Mouse (Mus musculus): ENCODE results near the gene Neb. TPM values are rescaled to one million over a fixed set of nuclear protein-coding genes. Genes with fewer than 3 reads are reported as not detected.

Neb gene
- polyA plus RNA-seq, 1 experiment from 2014 or later, result 7.8 TPM

- ATAC-seq (replicated peaks; ENCODE audit: extremely low read depth, insufficient read depth, low FRiP score), result no peak
- H3K4me2 ChIP-seq (ENCODE audit: low read depth, low read length), result no peak overlapping the region
- H3K27ac ChIP-seq (ENCODE audit: low read length), result no peak overlapping the region
- no peak overlapping the region for H3K4me3 ChIP-seq (ENCODE audit: low read length)
- H3K4me1 ChIP-seq (ENCODE audit: control insufficient read depth, insufficient read depth, low read length), result 0 out of 2 replicates have a peak, but pooled peaks cover 3% of the 10 kb centered on the region
- H3K27me3 ChIP-seq (ENCODE audit: control insufficient read depth, insufficient read depth, low read length), result no peaks in the 10 kb centered on the region
- H3K36me3 ChIP-seq (ENCODE audit: control insufficient read depth, insufficient read depth), result no peaks in the 10 kb centered on the region
- H3K9ac ChIP-seq (ENCODE audit: low read length), result no peak overlapping the region
- no peaks in the 10 kb centered on the region for H3K9me3 ChIP-seq (replicated peaks; ENCODE audit: control insufficient read depth, low read length)
- 36% methylated on average over 1 of the region's 1 CpGs for WGBS
Observed at GRCm38 (mm10) chr2:52252037-52252436, 126.2 kb downstream of the Neb start.

DNA sequence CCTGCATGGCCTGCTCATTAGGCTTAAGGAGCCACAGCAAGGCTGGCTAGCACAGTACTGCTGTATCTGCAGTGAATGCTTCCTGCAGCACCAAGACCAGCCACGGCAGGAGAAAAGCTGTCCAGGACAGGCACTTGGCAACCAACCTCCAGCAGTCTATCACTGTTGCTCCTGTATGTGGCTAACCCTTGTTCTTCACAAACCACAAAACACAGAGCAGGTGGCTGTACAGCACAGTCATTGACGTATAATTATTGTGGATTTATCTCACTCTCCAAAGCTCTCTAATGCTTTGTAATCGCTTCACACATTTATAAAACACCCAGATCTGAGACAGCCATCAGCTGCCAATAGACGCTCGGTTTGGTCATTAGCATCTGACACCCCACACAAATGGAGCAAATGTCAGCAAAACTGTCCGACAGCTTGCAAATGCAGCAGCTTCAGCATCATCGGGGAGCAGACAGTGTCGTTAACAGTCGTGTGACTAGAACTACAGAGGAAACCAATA, 129.9 kb downstream of the Neb start:
- Histone ChIP-seq H3K27ac (ENCODE audit: low read length) (no peak overlapping the region), H3K4me1 (ENCODE audit: control insufficient read depth, insufficient read depth, low read length) (0 out of 2 replicates have a peak, but pooled peaks cover under 1% of the 10 kb centered on the region), H3K9ac (ENCODE audit: low read length) (no peak overlapping the region), H3K36me3 (ENCODE audit: control insufficient read depth, insufficient read depth) (no peaks in the 10 kb centered on the region), H3K4me3 (ENCODE audit: low read length) (no peak overlapping the region), H3K27me3 (ENCODE audit: control insufficient read depth, insufficient read depth, low read length) (no peaks in the 10 kb centered on the region), H3K4me2 (ENCODE audit: low read depth, low read length) (no peak overlapping the region), H3K9me3 (replicated peaks; ENCODE audit: control insufficient read depth, low read length) (no peaks in the 10 kb centered on the region)
- WGBS, result 75% methylated on average over 9 of the region's 9 CpGs
- peak; percentile 41; the same call in 1 of the 2 replicates for ATAC-seq (replicated peaks; ENCODE audit: extremely low read depth, insufficient read depth, low FRiP score)

DNA sequence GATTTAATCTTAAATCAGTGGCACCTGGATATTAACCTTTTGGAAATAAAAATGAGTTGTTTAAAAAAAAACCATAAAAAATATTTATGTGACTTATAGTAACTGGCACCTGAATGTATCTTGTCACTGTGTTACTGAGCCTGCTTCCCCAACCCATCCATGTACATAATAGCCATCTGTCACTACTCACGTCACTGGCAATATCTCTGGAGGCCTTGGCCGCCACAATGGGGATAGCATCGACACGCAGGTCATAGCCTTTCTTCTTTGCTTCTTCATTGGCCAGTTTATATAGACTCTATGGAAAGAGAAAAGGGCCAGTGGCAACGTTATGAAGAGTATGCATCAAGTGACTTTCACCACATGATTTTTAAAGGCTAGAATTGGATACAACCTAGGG, 133.2 kb downstream of the Neb start:
- Histone ChIP-seq H3K27me3 (ENCODE audit: control insufficient read depth, insufficient read depth, low read length) (no peaks in the 10 kb centered on the region), H3K4me3 (ENCODE audit: low read length) (no peak overlapping the region), H3K36me3 (ENCODE audit: control insufficient read depth, insufficient read depth) (no peaks in the 10 kb centered on the region), H3K27ac (ENCODE audit: low read length) (no peak overlapping the region), H3K9me3 (replicated peaks; ENCODE audit: control insufficient read depth, low read length) (no peaks in the 10 kb centered on the region), H3K4me2 (ENCODE audit: low read depth, low read length) (no peak overlapping the region), H3K9ac (ENCODE audit: low read length) (no peak overlapping the region), H3K4me1 (ENCODE audit: control insufficient read depth, insufficient read depth, low read length) (no peaks in the 10 kb centered on the region)
- 73% methylated on average over 5 of the region's 5 CpGs for WGBS
- ATAC-seq (replicated peaks; ENCODE audit: extremely low read depth, insufficient read depth, low FRiP score), result no peak

DNA sequence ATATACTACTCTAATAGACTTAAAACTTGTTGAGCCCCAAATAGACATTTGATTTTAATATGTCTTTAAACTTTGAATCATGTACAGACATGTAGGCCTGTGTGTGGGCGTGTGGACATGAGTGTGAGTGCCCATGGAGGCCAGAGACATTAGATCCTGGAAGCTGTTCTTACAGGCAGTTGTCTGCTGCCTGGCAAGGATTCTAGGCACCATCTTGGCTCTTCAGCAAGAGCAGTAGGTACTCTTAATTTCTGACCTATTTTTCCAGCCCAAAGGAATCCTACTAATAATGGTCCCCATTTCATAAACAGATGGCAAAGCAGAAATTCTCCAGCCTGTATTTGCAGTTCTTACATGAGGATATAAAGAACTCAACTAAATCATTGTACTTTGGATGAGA, 135.6 kb downstream of the Neb start:
- no peaks in the 10 kb centered on the region for H3K27me3 ChIP-seq (ENCODE audit: control insufficient read depth, insufficient read depth, low read length)
- no peaks in the 10 kb centered on the region for H3K4me1 ChIP-seq (ENCODE audit: control insufficient read depth, insufficient read depth, low read length)
- no peak overlapping the region for H3K27ac ChIP-seq (ENCODE audit: low read length)
- H3K4me2 ChIP-seq (ENCODE audit: low read depth, low read length), result no peak overlapping the region
- no peak overlapping the region for H3K4me3 ChIP-seq (ENCODE audit: low read length)
- no peaks in the 10 kb centered on the region for H3K9me3 ChIP-seq (replicated peaks; ENCODE audit: control insufficient read depth, low read length)
- WGBS, result 83% methylated on average over 1 of the region's 1 CpGs
- H3K36me3 ChIP-seq (ENCODE audit: control insufficient read depth, insufficient read depth), result no peaks in the 10 kb centered on the region
- H3K9ac ChIP-seq (ENCODE audit: low read length), result no peak overlapping the region
- no peak for ATAC-seq (replicated peaks; ENCODE audit: extremely low read depth, insufficient read depth, low FRiP score)

GRCm38 (mm10) chr2:52237892-52238291, 140.4 kb downstream of the Neb start:
- H3K36me3 ChIP-seq (ENCODE audit: control insufficient read depth, insufficient read depth), result no peaks in the 10 kb centered on the region
- H3K9me3 ChIP-seq (replicated peaks; ENCODE audit: control insufficient read depth, low read length), result no peaks in the 10 kb centered on the region
- no peak for ATAC-seq (replicated peaks; ENCODE audit: extremely low read depth, insufficient read depth, low FRiP score)
- H3K4me2 ChIP-seq (ENCODE audit: low read depth, low read length), result no peak overlapping the region
- no peak overlapping the region for H3K27ac ChIP-seq (ENCODE audit: low read length)
- H3K27me3 ChIP-seq (ENCODE audit: control insufficient read depth, insufficient read depth, low read length), result no peaks in the 10 kb centered on the region
- no peak overlapping the region for H3K4me3 ChIP-seq (ENCODE audit: low read length)
- WGBS, result 52% methylated on average over 5 of the region's 5 CpGs
- H3K4me1 ChIP-seq (ENCODE audit: control insufficient read depth, insufficient read depth, low read length), result no peaks in the 10 kb centered on the region
- no peak overlapping the region for H3K9ac ChIP-seq (ENCODE audit: low read length)

DNA sequence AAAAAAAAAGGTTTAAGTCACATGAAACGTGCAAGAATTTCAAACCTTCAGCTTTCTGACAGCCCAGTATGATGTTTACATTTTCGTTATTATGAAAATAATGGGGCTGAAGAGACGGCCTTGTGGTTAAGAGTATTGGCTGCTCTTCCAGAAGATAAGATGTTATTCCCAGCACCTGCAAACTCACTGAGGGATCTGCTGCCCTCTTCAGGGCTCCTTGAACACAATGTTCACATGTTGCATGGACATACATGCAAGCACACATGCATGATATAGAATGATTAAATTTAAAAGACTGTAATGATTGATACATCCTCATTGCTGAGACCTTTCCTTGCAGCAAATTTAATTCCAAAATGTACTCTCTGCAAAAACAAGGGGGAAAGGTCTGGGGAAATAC, 150.7 kb downstream of the Neb start:
- 42% methylated on average over 3 of the region's 3 CpGs for WGBS
- H3K27me3 ChIP-seq (ENCODE audit: control insufficient read depth, insufficient read depth, low read length), result no peaks in the 10 kb centered on the region
- no peak for ATAC-seq (replicated peaks; ENCODE audit: extremely low read depth, insufficient read depth, low FRiP score)

DNA sequence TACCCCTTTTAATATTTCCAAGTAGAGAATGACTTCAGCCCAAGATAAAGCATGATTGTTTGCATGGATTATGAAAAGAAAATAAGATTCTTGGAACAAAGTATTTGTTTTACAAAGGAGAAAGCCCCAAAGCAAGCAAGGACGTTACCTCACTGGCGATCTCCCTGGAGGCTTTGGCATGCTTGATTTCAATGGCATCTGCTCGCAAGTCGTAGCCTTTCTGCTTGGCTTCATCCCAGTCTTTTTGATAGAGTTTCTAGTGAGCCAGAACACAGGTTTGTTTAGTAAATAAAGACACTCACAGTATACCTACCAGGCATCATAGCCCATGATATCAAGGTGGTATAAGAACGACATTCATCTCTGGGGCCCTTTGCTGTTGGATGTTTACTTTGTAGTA, 153.9 kb downstream of the Neb start:
- Histone ChIP-seq H3K9me3 (replicated peaks; ENCODE audit: control insufficient read depth, low read length) (no peaks in the 10 kb centered on the region), H3K4me3 (ENCODE audit: low read length) (no peak overlapping the region), H3K27me3 (ENCODE audit: control insufficient read depth, insufficient read depth, low read length) (no peaks in the 10 kb centered on the region), H3K4me2 (ENCODE audit: low read depth, low read length) (no peak overlapping the region), H3K4me1 (ENCODE audit: control insufficient read depth, insufficient read depth, low read length) (no peaks in the 10 kb centered on the region), H3K9ac (ENCODE audit: low read length) (no peak overlapping the region), H3K27ac (ENCODE audit: low read length) (no peak overlapping the region), H3K36me3 (ENCODE audit: control insufficient read depth, insufficient read depth) (no peaks in the 10 kb centered on the region)
- ATAC-seq (replicated peaks; ENCODE audit: extremely low read depth, insufficient read depth, low FRiP score), result no peak
- 78% methylated on average over 5 of the region's 5 CpGs for WGBS

More for the DNA sequence above, 150.7 kb downstream of the Neb start:
- Histone ChIP-seq H3K9me3 (replicated peaks; ENCODE audit: control insufficient read depth, low read length) (no peaks in the 10 kb centered on the region), H3K27ac (ENCODE audit: low read length) (no peak overlapping the region), H3K4me3 (ENCODE audit: low read length) (no peak overlapping the region), H3K4me2 (ENCODE audit: low read depth, low read length) (no peak overlapping the region), H3K4me1 (ENCODE audit: control insufficient read depth, insufficient read depth, low read length) (no peaks in the 10 kb centered on the region), H3K9ac (ENCODE audit: low read length) (no peak overlapping the region), H3K36me3 (ENCODE audit: control insufficient read depth, insufficient read depth) (no peaks in the 10 kb centered on the region)

DNA sequence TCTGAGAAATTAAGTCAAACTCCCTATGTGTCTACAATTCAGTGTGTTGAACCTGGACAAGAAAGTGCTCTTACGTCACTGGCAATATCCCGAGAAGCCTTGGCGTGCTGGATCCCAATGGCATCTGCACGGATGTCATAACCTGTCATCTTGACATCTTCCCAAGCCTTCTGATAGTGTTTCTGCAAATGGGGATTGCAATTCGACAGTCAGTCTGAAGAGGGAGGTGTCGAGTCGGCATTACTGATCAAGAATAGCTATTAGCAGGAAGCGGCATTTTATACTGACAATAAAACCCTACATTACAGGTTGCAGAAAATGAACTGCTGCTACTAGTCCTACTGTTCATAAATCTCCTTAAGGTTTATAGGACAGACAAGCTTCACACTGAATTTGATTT, 158.2 kb downstream of the Neb start:
- no peaks in the 10 kb centered on the region for H3K27me3 ChIP-seq (ENCODE audit: control insufficient read depth, insufficient read depth, low read length)
- no peak overlapping the region for H3K9ac ChIP-seq (ENCODE audit: low read length)
- WGBS, result 43% methylated on average over 8 of the region's 8 CpGs
- no peak overlapping the region for H3K4me3 ChIP-seq (ENCODE audit: low read length)
- no peak overlapping the region for H3K4me2 ChIP-seq (ENCODE audit: low read depth, low read length)
- no peak overlapping the region for H3K27ac ChIP-seq (ENCODE audit: low read length)
- H3K9me3 ChIP-seq (replicated peaks; ENCODE audit: control insufficient read depth, low read length), result no peaks in the 10 kb centered on the region
- no peak for ATAC-seq (replicated peaks; ENCODE audit: extremely low read depth, insufficient read depth, low FRiP score)
- H3K4me1 ChIP-seq (ENCODE audit: control insufficient read depth, insufficient read depth, low read length), result no peaks in the 10 kb centered on the region
- no peaks in the 10 kb centered on the region for H3K36me3 ChIP-seq (ENCODE audit: control insufficient read depth, insufficient read depth)

DNA sequence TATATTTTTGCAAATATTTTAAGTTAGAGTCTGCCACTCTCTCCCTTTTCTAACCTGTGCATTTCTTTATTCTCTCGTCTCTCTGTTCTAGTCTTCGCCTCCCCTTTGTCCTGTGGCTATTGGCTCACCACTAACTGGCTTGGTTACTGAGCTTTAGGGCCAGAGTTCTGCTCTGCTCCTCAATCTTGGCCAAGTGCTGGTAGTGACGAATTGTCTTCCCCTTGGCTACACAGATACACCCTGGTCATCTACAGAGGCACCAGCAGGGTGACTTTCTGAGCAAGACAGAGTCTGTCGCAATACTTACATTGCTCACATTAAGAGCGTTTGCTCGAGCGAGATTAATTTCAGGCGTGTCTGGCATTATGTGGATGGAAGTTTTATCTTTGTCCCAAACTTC, 162.3 kb downstream of the Neb start:
- H3K27me3 ChIP-seq (ENCODE audit: control insufficient read depth, insufficient read depth, low read length), result no peaks in the 10 kb centered on the region
- no peak overlapping the region for H3K4me2 ChIP-seq (ENCODE audit: low read depth, low read length)
- no peak overlapping the region for H3K9ac ChIP-seq (ENCODE audit: low read length)
- no peaks in the 10 kb centered on the region for H3K9me3 ChIP-seq (replicated peaks; ENCODE audit: control insufficient read depth, low read length)
- no peak overlapping the region for H3K4me3 ChIP-seq (ENCODE audit: low read length)
- WGBS, result 88% methylated on average over 8 of the region's 8 CpGs
- H3K36me3 ChIP-seq (ENCODE audit: control insufficient read depth, insufficient read depth), result no peaks in the 10 kb centered on the region
- peaks cover 4% of the 10 kb centered on the region; the same call in 1 of the 2 replicates for H3K4me1 ChIP-seq (ENCODE audit: control insufficient read depth, insufficient read depth, low read length)
- H3K27ac ChIP-seq (ENCODE audit: low read length), result no peak overlapping the region
- no peak for ATAC-seq (replicated peaks; ENCODE audit: extremely low read depth, insufficient read depth, low FRiP score)

Data from heart, embryonic 16.5 days (tissue).